Mouse (Mus musculus): ENCODE results near the gene Lst1. TPM values are rescaled to one million over a fixed set of nuclear protein-coding genes. Genes with fewer than 3 reads are reported as not detected.

Lst1 gene
- polyA plus RNA-seq, 1 experiment from 2014 or later = 29.0 TPM

- no peak overlapping the region for H3K4me2 ChIP-seq
- peaks cover 15% of the 10 kb centered on the region; the same call in 1 of the 2 replicates for H3K4me1 ChIP-seq (replicated peaks)
- H3K9me3 ChIP-seq (replicated peaks) = no peaks in the 10 kb centered on the region
- no peaks in the 10 kb centered on the region for H3K36me3 ChIP-seq
- H3K4me3 ChIP-seq (replicated peaks) = no peak overlapping the region
- H3K27me3 ChIP-seq = peaks cover 50% of the 10 kb centered on the region
- no peak overlapping the region for H3K27ac ChIP-seq
- no peak overlapping the region for H3K9ac ChIP-seq
- WGBS (ENCODE audit: insufficient replicate concordance) = 48% methylated on average over 10 of the region's 10 CpGs
- ATAC-seq (ENCODE audit: low read depth) (no peak), DNase-seq (no peak)
Observed at GRCm38 (mm10) chr17:35205380-35205769, 17.1 kb upstream of the Lst1 start.

- H3K9me3 ChIP-seq (replicated peaks) = no peaks in the 10 kb centered on the region
- DNase-seq = no peak
- no peaks in the 10 kb centered on the region for H3K36me3 ChIP-seq
- H3K4me3 ChIP-seq (replicated peaks) = no peak within 1 kb of the TSS
- no peak for ATAC-seq (ENCODE audit: low read depth)
- peaks cover 14% of the 10 kb centered on the region; the same call in 1 of the 2 replicates for H3K4me1 ChIP-seq (replicated peaks)
- no peak within 1 kb of the TSS for H3K4me2 ChIP-seq
- H3K9ac ChIP-seq = no peak within 1 kb of the TSS
- peaks cover 55% of the 10 kb centered on the region for H3K27me3 ChIP-seq
- 32% methylated on average over 20 of the region's 20 CpGs for WGBS (ENCODE audit: insufficient replicate concordance)
- no peak within 1 kb of the TSS for H3K27ac ChIP-seq
Observed at GRCm38 (mm10) chr17:35204494-35205379, 16.5 kb upstream of the Lst1 start, which contains the start of gene Lta. Gene Lta, minus strand, starts transcription at chr17:35205351.

- Histone ChIP-seq H3K4me3 (replicated peaks) (no peak overlapping the region), H3K27me3 (peaks cover 68% of the 10 kb centered on the region), H3K4me1 (replicated peaks) (peaks cover 14% of the 10 kb centered on the region; the same call in 1 of the 2 replicates), H3K36me3 (no peaks in the 10 kb centered on the region), H3K9ac (no peak overlapping the region), H3K4me2 (0 out of 2 replicates have a peak overlapping the region, but pooled peaks have one; percentile 38), H3K27ac (no peak overlapping the region), H3K9me3 (replicated peaks) (no peaks in the 10 kb centered on the region)
- DNase-seq = no peak
- 63% methylated on average over 4 of the region's 4 CpGs for WGBS (ENCODE audit: insufficient replicate concordance)
- ATAC-seq (ENCODE audit: low read depth) = no peak
Observed at GRCm38 (mm10) chr17:35202442-35202841, 14.2 kb upstream of the Lst1 start.

- no peaks in the 10 kb centered on the region for H3K36me3 ChIP-seq
- peaks cover 14% of the 10 kb centered on the region for H3K4me1 ChIP-seq (replicated peaks)
- H3K9ac ChIP-seq = no peak within 1 kb of the TSS
- no peak for ATAC-seq (ENCODE audit: low read depth)
- DNase-seq = no peak
- peak within 1 kb of the TSS; percentile 41 for H3K4me3 ChIP-seq (replicated peaks)
- 10% methylated on average over 13 of the region's 13 CpGs for WGBS (ENCODE audit: insufficient replicate concordance)
- peak within 1 kb of the TSS; percentile 38 for H3K4me2 ChIP-seq
- peaks cover 72% of the 10 kb centered on the region for H3K27me3 ChIP-seq
- H3K27ac ChIP-seq = no peak within 1 kb of the TSS
- no peaks in the 10 kb centered on the region for H3K9me3 ChIP-seq (replicated peaks)
Observed at GRCm38 (mm10) chr17:35201787-35202186, 13.5 kb upstream of the Lst1 start, which contains the start of gene Tnf. Gene Tnf, minus strand, starts transcription at chr17:35202007.

- 15% methylated on average over 11 of the region's 11 CpGs for WGBS (ENCODE audit: insufficient replicate concordance)
- Histone ChIP-seq H3K9me3 (replicated peaks) (no peaks in the 10 kb centered on the region), H3K36me3 (no peaks in the 10 kb centered on the region), H3K27ac (no peak overlapping the region), H3K4me3 (replicated peaks) (peak overlapping the region; percentile 41), H3K4me2 (peak overlapping the region; percentile 38), H3K9ac (no peak overlapping the region), H3K27me3 (peaks cover 78% of the 10 kb centered on the region), H3K4me1 (replicated peaks) (peaks cover 20% of the 10 kb centered on the region)
- ATAC-seq (ENCODE audit: low read depth) (no peak), DNase-seq (no peak)
Observed at GRCm38 (mm10) chr17:35201128-35201527, 12.9 kb upstream of the Lst1 start.

- Histone ChIP-seq H3K9me3 (replicated peaks) (no peaks in the 10 kb centered on the region), H3K9ac (no peak overlapping the region), H3K36me3 (no peaks in the 10 kb centered on the region), H3K4me2 (peak overlapping the region; percentile 38), H3K4me3 (replicated peaks) (no peak overlapping the region; the same call in 1 of the 2 replicates), H3K4me1 (replicated peaks) (peaks cover 27% of the 10 kb centered on the region), H3K27me3 (peaks cover 85% of the 10 kb centered on the region), H3K27ac (no peak overlapping the region)
- WGBS (ENCODE audit: insufficient replicate concordance) = 32% methylated on average over 11 of the region's 11 CpGs
- ATAC-seq (ENCODE audit: low read depth) = 0 out of 2 replicates have a peak, but pooled peaks have one; percentile 9
- no peak for DNase-seq
Observed at GRCm38 (mm10) chr17:35200398-35200797, 12.2 kb upstream of the Lst1 start.

- Histone ChIP-seq H3K9ac (no peak overlapping the region), H3K9me3 (replicated peaks) (no peaks in the 10 kb centered on the region), H3K27me3 (peaks cover 85% of the 10 kb centered on the region), H3K27ac (no peak overlapping the region), H3K36me3 (no peaks in the 10 kb centered on the region), H3K4me3 (replicated peaks) (no peak overlapping the region), H3K4me1 (replicated peaks) (peaks cover 41% of the 10 kb centered on the region), H3K4me2 (no peak overlapping the region)
- DNase-seq (no peak), ATAC-seq (ENCODE audit: low read depth) (no peak)
- 59% methylated on average over 8 of the region's 8 CpGs for WGBS (ENCODE audit: insufficient replicate concordance)
Observed at GRCm38 (mm10) chr17:35198946-35199345, 10.7 kb upstream of the Lst1 start.

GRCm38 (mm10) chr17:35198029-35198428 is 9.8 kb upstream of the Lst1 start:
- H3K4me2 ChIP-seq = no peak overlapping the region
- ATAC-seq (ENCODE audit: low read depth) (no peak), DNase-seq (no peak)
- H3K27me3 ChIP-seq = peaks cover 80% of the 10 kb centered on the region
- 54% methylated on average over 7 of the region's 7 CpGs for WGBS (ENCODE audit: insufficient replicate concordance)
- no peak overlapping the region for H3K9ac ChIP-seq
- peaks cover 44% of the 10 kb centered on the region for H3K4me1 ChIP-seq (replicated peaks)
- H3K36me3 ChIP-seq = no peaks in the 10 kb centered on the region
- no peak overlapping the region for H3K27ac ChIP-seq
- H3K9me3 ChIP-seq (replicated peaks) = no peaks in the 10 kb centered on the region
- no peak overlapping the region for H3K4me3 ChIP-seq (replicated peaks)

- no peak overlapping the region for H3K9ac ChIP-seq
- no peak overlapping the region for H3K4me2 ChIP-seq
- peaks cover 71% of the 10 kb centered on the region for H3K27me3 ChIP-seq
- H3K4me3 ChIP-seq (replicated peaks) = no peak overlapping the region
- WGBS (ENCODE audit: insufficient replicate concordance) = 18% methylated on average over 5 of the region's 6 CpGs
- H3K4me1 ChIP-seq (replicated peaks) = peaks cover 44% of the 10 kb centered on the region
- DNase-seq = no peak
- H3K36me3 ChIP-seq = no peaks in the 10 kb centered on the region
- H3K9me3 ChIP-seq (replicated peaks) = no peaks in the 10 kb centered on the region
- no peak for ATAC-seq (ENCODE audit: low read depth)
- no peak overlapping the region for H3K27ac ChIP-seq
Observed at GRCm38 (mm10) chr17:35197126-35197525, 8.9 kb upstream of the Lst1 start.

GRCm38 (mm10) chr17:35196321-35196641 is 8.0 kb upstream of the Lst1 start:
- Histone ChIP-seq H3K4me2 (peak overlapping the region; percentile 80), H3K9me3 (replicated peaks) (no peaks in the 10 kb centered on the region), H3K27ac (no peak overlapping the region), H3K9ac (peak overlapping the region; percentile 62; the same call in 1 of the 2 replicates), H3K4me1 (replicated peaks) (peaks cover 39% of the 10 kb centered on the region), H3K36me3 (no peaks in the 10 kb centered on the region), H3K4me3 (replicated peaks) (peak overlapping the region; percentile 57), H3K27me3 (peaks cover 62% of the 10 kb centered on the region)
- DNase-seq (no peak), ATAC-seq (ENCODE audit: low read depth) (no peak)
- 35% methylated on average over 9 of the region's 9 CpGs for WGBS (ENCODE audit: insufficient replicate concordance)

GRCm38 (mm10) chr17:35195631-35196320 is 7.5 kb upstream of the Lst1 start:
- Histone ChIP-seq H3K9me3 (replicated peaks) (no peaks in the 10 kb centered on the region), H3K4me3 (replicated peaks) (peak overlapping the region; percentile 57), H3K9ac (peak overlapping the region; percentile 62), H3K4me1 (replicated peaks) (peaks cover 35% of the 10 kb centered on the region), H3K36me3 (no peaks in the 10 kb centered on the region), H3K27ac (no peak overlapping the region), H3K4me2 (peak overlapping the region; percentile 80), H3K27me3 (peaks cover 57% of the 10 kb centered on the region)
- ATAC-seq (ENCODE audit: low read depth) (peak; percentile 76), DNase-seq (peak; percentile 66)
- WGBS (ENCODE audit: insufficient replicate concordance) = 2% methylated on average over 66 of the region's 66 CpGs
